Mouse (Mus musculus) forebrain, embryonic 15.5 days (tissue): Measurements from ENCODE around the gene Timp2. TPM values are rescaled to one million over a fixed set of nuclear protein-coding genes. Genes with fewer than 3 reads are reported as not detected.

ENCODE experiments used
- ATAC-seq: fragments of 200-750 bp; cut with Nextera tagmentation; replicated peaks from 2 replicates; pipeline ENCODE4 v1.8.0; 2017; ENCODE audit warnings: mild to moderate bottlenecking, moderate TSS enrichment, moderate library complexity
- H3K27ac ChIP-seq: fragments of 300-500 bp; sonication (generic); replicated peaks from 2 replicates; pipeline ENCODE4 v1.5.1; 2015; ENCODE audit warnings: mild to moderate bottlenecking, inconsistent platforms
- H3K27me3 ChIP-seq: fragments of 300-500 bp; sonication (generic); 2 replicates; pipeline ENCODE4 v1.6.1; 2015; ENCODE audit warnings: inconsistent platforms
- H3K36me3 ChIP-seq: fragments of 300-500 bp; sonication (generic); 2 replicates; pipeline ENCODE4 v1.6.1; 2015; ENCODE audit warnings: mild to moderate bottlenecking, inconsistent platforms
- H3K4me1 ChIP-seq: fragments of 300-500 bp; sonication (generic); 2 replicates; pipeline ENCODE4 v1.6.1; 2015; ENCODE audit warnings: inconsistent platforms
- H3K4me2 ChIP-seq: fragments of 300-500 bp; sonication (generic); replicated peaks from 2 replicates; pipeline ENCODE4 v1.6.1; 2015; ENCODE audit warnings: mild to moderate bottlenecking, inconsistent platforms
- H3K4me3 ChIP-seq: fragments of 300-500 bp; sonication (generic); 2 replicates; pipeline ENCODE4 v1.5.1; 2015; ENCODE audit warnings: mild to moderate bottlenecking, inconsistent platforms
- H3K9ac ChIP-seq: fragments of 300-500 bp; sonication (generic); replicated peaks from 2 replicates; pipeline ENCODE4 v1.6.1; 2015; ENCODE audit warnings: mild to moderate bottlenecking, inconsistent platforms
- H3K9me3 ChIP-seq: fragments of 300-500 bp; sonication (generic); 2 replicates; pipeline ENCODE4 v1.6.1; 2016; ENCODE audit warnings: inconsistent platforms
- WGBS: fragments of 180-500 bp; shearing (Covaris S2); methylation state at CpG from one replicate; pipeline ENCODE4 v1.1.7; 2015; ENCODE audit warnings: mixed read lengths; 5-methylcytosine and 5-hydroxymethylcytosine counted together
- polyA plus RNA-seq: library from polyadenylated mRNA; unstranded; fragments of >200 nt; fragmentation: Nextera tagmentation; extraction: Ambion mirVana; gene quantifications from 2 replicates; pipeline ENCODE4 v1.2.1, GENCODE M21; 2015

Timp2 gene
- polyA plus RNA-seq, 1 experiment from 2014 or later: 75.2 TPM

- no peak overlapping the region for H3K9ac ChIP-seq
- H3K4me1 ChIP-seq: peaks cover 28% of the 10 kb centered on the region
- H3K4me2 ChIP-seq: no peak overlapping the region
- H3K9me3 ChIP-seq: no peaks in the 10 kb centered on the region
- H3K27ac ChIP-seq: peak overlapping the region; percentile 91
- H3K27me3 ChIP-seq: no peaks in the 10 kb centered on the region
- H3K36me3 ChIP-seq: 0 out of 2 replicates have a peak, but pooled peaks cover 3% of the 10 kb centered on the region
- no peak for ATAC-seq
- H3K4me3 ChIP-seq: no peak overlapping the region
- 94% methylated on average over 6 of the region's 6 CpGs for WGBS
These were observed 27.0 kb downstream of the Timp2 start for GRCm38 (mm10) chr11:118328511-118328910.

- H3K9ac ChIP-seq: no peak overlapping the region
These were observed 28.3 kb downstream of the Timp2 start for GRCm38 (mm10) chr11:118326991-118327971.

GRCm38 (mm10) chr11:118326491-118326890 is 29.0 kb downstream of the Timp2 start:
- H3K9me3 ChIP-seq: no peaks in the 10 kb centered on the region
- WGBS: 94% methylated on average over 4 of the region's 4 CpGs
- H3K4me2 ChIP-seq: no peak overlapping the region
- H3K36me3 ChIP-seq: no peaks in the 10 kb centered on the region
- peaks cover 32% of the 10 kb centered on the region for H3K4me1 ChIP-seq
- no peak overlapping the region for H3K9ac ChIP-seq
- no peaks in the 10 kb centered on the region for H3K27me3 ChIP-seq
- peak overlapping the region; percentile 91 for H3K27ac ChIP-seq
- H3K4me3 ChIP-seq: no peak overlapping the region
- ATAC-seq: no peak

More at GRCm38 (mm10) chr11:118326991-118327971, 28.3 kb downstream of the Timp2 start:
- H3K4me3 ChIP-seq: no peak overlapping the region
- H3K4me2 ChIP-seq: peak overlapping the region; percentile 11; the same call in 1 of the 2 replicates
- H3K4me1 ChIP-seq: peaks cover 28% of the 10 kb centered on the region
- H3K27me3 ChIP-seq: no peaks in the 10 kb centered on the region
- H3K27ac ChIP-seq: peak overlapping the region; percentile 91
- peak; percentile 83 for ATAC-seq
- H3K9me3 ChIP-seq: no peaks in the 10 kb centered on the region
- WGBS: 46% methylated on average over 24 of the region's 24 CpGs
- no peaks in the 10 kb centered on the region for H3K36me3 ChIP-seq

DNA sequence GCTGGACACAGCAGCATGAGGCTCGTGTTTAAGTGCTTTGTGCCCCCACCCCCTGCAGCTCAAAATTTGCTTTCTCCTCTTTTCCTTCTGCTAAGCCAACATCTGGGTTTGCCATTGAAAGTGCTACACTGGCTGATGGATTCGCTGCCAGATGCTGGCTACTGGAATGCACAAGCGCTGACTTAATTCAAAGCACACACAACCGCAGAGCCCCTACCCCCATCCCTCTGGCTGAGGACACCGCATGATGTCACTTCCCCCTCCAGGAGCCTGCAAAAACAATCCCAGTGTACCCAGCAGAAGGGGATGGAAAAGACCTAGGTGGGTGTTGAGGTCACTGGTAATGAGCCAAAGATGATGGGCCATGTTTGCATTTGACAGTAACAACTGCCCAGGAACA is 31.0 kb downstream of the Timp2 start:
- H3K27ac ChIP-seq: no peak overlapping the region
- peaks cover under 1% of the 10 kb centered on the region for H3K36me3 ChIP-seq
- H3K4me3 ChIP-seq: no peak overlapping the region
- no peak for ATAC-seq
- H3K9me3 ChIP-seq: no peaks in the 10 kb centered on the region
- WGBS: 88% methylated on average over 5 of the region's 5 CpGs
- H3K4me2 ChIP-seq: no peak overlapping the region
- peaks cover 34% of the 10 kb centered on the region for H3K4me1 ChIP-seq
- H3K27me3 ChIP-seq: no peaks in the 10 kb centered on the region
- H3K9ac ChIP-seq: no peak overlapping the region

DNA sequence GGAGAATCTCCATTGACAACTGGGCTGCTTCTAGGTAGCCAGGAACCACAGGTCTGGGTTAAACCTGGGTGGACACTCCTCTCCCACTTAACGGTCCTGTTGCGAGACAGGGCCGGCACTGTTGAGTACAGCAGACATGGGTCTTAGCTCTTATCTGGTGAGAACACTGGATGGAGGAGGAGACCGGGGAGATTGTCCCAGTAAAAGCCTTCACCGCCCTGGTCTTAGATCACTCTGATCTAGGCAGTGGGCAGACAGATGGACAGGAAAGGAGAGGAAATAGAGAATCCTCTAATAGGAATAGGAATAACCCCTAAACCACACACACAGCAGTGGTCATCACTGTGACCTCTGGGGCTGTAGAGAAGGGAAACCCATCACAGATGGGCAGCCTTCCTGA is 31.6 kb downstream of the Timp2 start:
- H3K27ac ChIP-seq: no peak overlapping the region
- 94% methylated on average over 5 of the region's 5 CpGs for WGBS
- peaks cover 34% of the 10 kb centered on the region for H3K4me1 ChIP-seq
- no peak for ATAC-seq
- no peak overlapping the region for H3K9ac ChIP-seq
- no peaks in the 10 kb centered on the region for H3K9me3 ChIP-seq
- H3K4me3 ChIP-seq: no peak overlapping the region
- no peaks in the 10 kb centered on the region for H3K27me3 ChIP-seq
- no peak overlapping the region for H3K4me2 ChIP-seq
- H3K36me3 ChIP-seq: peaks cover 7% of the 10 kb centered on the region

- no peak for ATAC-seq
- H3K36me3 ChIP-seq: peaks cover 12% of the 10 kb centered on the region
- no peak overlapping the region for H3K27ac ChIP-seq
- no peak overlapping the region for H3K9ac ChIP-seq
- peaks cover 23% of the 10 kb centered on the region for H3K4me1 ChIP-seq
- no peaks in the 10 kb centered on the region for H3K9me3 ChIP-seq
- 53% methylated on average over 3 of the region's 3 CpGs for WGBS
- H3K4me2 ChIP-seq: no peak overlapping the region
- H3K27me3 ChIP-seq: no peaks in the 10 kb centered on the region
- no peak overlapping the region for H3K4me3 ChIP-seq
These were observed 32.9 kb downstream of the Timp2 start for GRCm38 (mm10) chr11:118322647-118323046.

- no peak overlapping the region for H3K4me2 ChIP-seq
- H3K4me1 ChIP-seq: peaks cover 17% of the 10 kb centered on the region
- peaks cover 12% of the 10 kb centered on the region for H3K36me3 ChIP-seq
- no peaks in the 10 kb centered on the region for H3K9me3 ChIP-seq
- ATAC-seq: no peak
- H3K4me3 ChIP-seq: no peak overlapping the region
- H3K27ac ChIP-seq: no peak overlapping the region
- no peak overlapping the region for H3K9ac ChIP-seq
- no peaks in the 10 kb centered on the region for H3K27me3 ChIP-seq
- 84% methylated on average over 4 of the region's 4 CpGs for WGBS
These were observed 33.6 kb downstream of the Timp2 start for GRCm38 (mm10) chr11:118321971-118322370.

DNA sequence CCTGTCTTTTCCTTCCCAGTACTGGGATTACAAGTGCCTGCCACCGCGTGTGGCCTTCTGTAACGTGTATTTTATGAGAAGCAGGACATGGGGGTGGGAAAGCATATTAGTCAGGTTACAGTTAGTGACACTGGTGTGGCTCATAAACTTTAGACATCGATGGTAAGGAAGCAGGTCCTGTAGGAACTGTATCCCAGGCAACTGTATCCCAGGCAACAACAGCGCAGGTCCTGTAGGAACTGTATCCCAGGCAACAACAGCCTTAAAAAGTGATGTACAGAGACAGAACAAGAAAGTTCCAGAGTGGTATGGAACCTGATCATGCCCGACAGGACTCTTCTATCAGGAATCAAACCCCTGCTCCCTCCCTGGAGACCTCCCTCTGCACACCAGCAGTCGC is 34.0 kb downstream of the Timp2 start:
- Histone ChIP-seq H3K27me3 (no peaks in the 10 kb centered on the region), H3K4me2 (no peak overlapping the region), H3K36me3 (peaks cover 12% of the 10 kb centered on the region), H3K4me1 (peaks cover 12% of the 10 kb centered on the region), H3K27ac (no peak overlapping the region), H3K9me3 (no peaks in the 10 kb centered on the region), H3K9ac (no peak overlapping the region), H3K4me3 (no peak overlapping the region)
- WGBS: 76% methylated on average over 7 of the region's 7 CpGs
- no peak for ATAC-seq

DNA sequence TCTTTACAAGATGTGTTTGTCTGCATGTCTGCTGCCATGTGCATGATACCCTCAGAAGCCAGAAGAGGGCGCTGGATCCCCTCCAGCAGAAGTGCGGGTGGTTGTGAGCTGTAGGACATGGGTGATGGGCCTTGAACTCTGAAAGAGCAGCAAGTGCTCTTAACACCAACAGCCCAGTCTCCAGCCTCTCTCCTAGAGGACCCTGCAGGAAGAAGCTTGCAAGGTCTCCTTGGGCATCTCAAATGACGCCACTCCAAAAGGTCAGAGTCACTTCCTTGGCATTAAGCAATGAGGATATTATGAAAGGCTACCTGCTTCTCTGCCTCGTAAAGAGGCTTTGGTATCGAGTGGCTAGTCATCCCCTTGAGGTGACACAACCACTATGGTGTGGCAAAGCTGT is 36.9 kb downstream of the Timp2 start:
- Histone ChIP-seq H3K9me3 (no peaks in the 10 kb centered on the region), H3K9ac (no peak overlapping the region), H3K27ac (no peak overlapping the region), H3K4me1 (peaks cover 6% of the 10 kb centered on the region; the same call in 1 of the 2 replicates), H3K27me3 (no peaks in the 10 kb centered on the region), H3K4me3 (no peak overlapping the region), H3K36me3 (peaks cover 18% of the 10 kb centered on the region), H3K4me2 (no peak overlapping the region)
- 62% methylated on average over 5 of the region's 5 CpGs for WGBS
- ATAC-seq: no peak

GRCm38 (mm10) chr11:118317129-118317528 is 38.4 kb downstream of the Timp2 start:
- no peak for ATAC-seq

DNA sequence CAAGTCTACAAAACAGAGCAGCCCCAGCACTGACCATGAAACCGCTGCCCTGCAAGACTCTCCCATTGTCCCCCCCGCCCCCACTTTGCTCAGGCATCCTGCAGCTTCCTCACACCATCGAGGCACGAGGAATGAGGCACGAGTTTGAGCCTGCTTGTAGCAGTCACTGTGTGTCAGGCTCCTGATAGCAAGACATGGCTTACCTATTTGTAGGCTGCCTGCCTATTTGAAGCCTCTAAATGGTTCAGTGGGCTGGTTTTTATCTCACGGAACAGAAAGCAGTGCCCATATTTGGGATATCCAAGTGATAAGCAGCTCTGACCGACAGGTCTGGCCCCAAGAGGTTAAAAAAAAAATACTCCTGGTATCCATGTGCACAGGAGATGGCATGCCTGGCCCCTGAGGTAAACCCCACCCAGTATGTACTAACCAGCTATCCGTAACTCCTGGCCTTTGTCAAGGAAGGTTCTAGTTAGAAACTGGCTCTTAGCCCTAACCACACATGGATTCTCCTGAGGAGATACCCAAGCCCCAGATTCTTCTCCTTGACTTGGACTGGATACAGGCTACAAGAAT is 39.2 kb downstream of the Timp2 start:
- Histone ChIP-seq H3K4me1 (0 out of 2 replicates have a peak, but pooled peaks cover under 1% of the 10 kb centered on the region), H3K27ac (no peak overlapping the region), H3K4me2 (no peak overlapping the region), H3K9me3 (no peaks in the 10 kb centered on the region), H3K9ac (no peak overlapping the region), H3K4me3 (no peak overlapping the region), H3K36me3 (peaks cover 28% of the 10 kb centered on the region), H3K27me3 (no peaks in the 10 kb centered on the region)
- no peak for ATAC-seq
- WGBS: 94% methylated on average over 8 of the region's 8 CpGs

More at GRCm38 (mm10) chr11:118317129-118317528, 38.4 kb downstream of the Timp2 start:
- H3K36me3 ChIP-seq: peaks cover 20% of the 10 kb centered on the region
- H3K27me3 ChIP-seq: no peaks in the 10 kb centered on the region
- no peak overlapping the region for H3K27ac ChIP-seq
- no peak overlapping the region for H3K9ac ChIP-seq
- WGBS: 20% methylated on average over 7 of the region's 7 CpGs
- no peaks in the 10 kb centered on the region for H3K9me3 ChIP-seq
- H3K4me2 ChIP-seq: no peak overlapping the region
- H3K4me3 ChIP-seq: no peak overlapping the region
- H3K4me1 ChIP-seq: peaks cover 6% of the 10 kb centered on the region; the same call in 1 of the 2 replicates

DNA sequence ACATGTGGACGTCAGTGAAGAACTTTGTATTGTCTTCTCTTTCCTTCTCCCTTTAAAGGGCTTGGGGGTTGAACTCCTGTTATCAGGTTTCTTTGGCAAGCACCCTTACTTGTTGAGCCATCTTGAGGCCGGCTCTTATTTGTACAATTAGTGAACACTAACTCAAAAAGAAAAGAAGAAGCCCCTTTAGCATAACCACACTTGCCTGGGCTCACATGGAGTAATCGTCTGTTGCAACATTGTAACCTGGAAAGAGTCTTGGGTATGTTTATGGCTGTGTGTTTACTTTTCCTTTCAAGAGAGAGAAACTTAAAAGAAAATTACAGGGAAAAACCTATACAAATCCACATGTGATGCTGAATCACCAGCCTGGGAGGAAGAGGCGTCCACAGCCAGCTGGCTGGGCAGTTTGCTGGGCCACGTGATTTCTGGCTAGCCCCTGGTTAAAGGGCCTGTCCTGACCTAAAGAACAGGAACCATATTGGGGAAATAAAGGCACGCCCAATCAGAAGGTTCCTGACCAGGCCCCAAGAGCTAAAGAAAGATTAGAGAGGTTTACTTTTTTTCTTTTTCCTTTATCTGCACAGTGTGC is 43.3 kb downstream of the Timp2 start:
- no peak overlapping the region for H3K4me2 ChIP-seq
- WGBS: 87% methylated on average over 6 of the region's 6 CpGs
- H3K9ac ChIP-seq: no peak overlapping the region
- ATAC-seq: no peak
- H3K9me3 ChIP-seq: 0 out of 2 replicates have a peak, but pooled peaks cover 3% of the 10 kb centered on the region
- no peak overlapping the region for H3K27ac ChIP-seq
- H3K27me3 ChIP-seq: no peaks in the 10 kb centered on the region
- H3K36me3 ChIP-seq: peaks cover 47% of the 10 kb centered on the region
- no peak overlapping the region for H3K4me3 ChIP-seq
- no peaks in the 10 kb centered on the region for H3K4me1 ChIP-seq
